Mouse (Mus musculus): Measurements from ENCODE around the gene Ank2.
A peak's percentile ranks its signal among the peaks of the same experiment; 100 is the strongest.

Gene Ank2

DNA sequence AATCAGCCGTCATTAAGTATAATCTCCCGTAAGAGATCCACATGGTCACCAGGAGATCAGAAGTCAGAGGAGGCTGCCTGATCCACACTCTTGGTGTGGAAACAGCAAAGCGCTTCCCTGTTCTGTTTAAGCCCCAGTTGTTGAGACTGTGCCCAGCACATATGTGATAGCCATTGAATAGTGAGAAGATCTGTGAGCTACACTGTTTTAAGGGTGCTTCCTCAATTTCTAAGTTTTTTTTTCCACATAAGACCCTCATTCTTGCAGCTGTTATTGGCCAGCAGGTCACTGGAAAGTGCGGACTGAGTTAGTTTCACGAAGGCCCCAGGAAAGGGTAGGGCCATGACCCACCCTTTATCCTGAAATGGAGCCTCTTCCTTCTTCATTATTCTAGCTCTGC lies 216.9 kb downstream of the Ank2 start:
- DNase-seq: no peak

DNA sequence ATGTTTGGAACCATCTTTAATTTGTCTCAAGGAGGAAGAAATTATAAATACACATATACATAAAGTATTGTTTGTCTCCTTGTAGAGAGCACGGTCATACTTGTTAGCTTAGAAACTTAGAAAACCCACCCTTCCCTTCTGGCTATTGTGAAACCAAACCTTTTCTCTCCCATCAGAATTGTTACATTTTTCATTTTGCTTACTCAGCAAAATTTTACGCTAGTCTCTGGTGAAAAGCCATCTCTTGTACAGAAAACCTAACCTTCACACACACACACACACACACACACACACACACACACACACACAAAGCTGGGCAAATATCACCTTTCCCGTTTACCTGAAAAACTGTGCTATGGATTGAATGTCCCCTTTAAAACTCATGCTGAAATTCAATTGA lies 217.8 kb downstream of the Ank2 start:
- DNase-seq: no peak

DNA sequence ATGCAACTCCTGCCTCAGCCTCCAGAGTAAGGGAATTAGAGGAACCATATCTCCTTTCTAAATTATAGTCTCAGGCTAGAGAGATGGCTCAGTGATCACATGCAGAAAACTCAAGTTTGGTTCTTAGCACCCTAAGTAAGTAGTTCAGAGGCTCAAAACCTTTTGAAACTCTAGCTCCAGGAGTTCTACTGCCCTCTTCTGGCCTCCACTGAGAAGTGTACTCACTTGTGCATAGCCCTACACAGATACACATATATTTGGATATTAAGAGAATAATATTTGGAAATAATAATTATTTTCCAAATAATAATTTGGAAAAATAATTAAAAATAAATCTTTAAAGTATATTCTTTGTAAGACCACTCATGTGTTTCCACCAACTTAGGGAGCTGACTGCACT lies 218.8 kb downstream of the Ank2 start:
- no peak for DNase-seq

DNA sequence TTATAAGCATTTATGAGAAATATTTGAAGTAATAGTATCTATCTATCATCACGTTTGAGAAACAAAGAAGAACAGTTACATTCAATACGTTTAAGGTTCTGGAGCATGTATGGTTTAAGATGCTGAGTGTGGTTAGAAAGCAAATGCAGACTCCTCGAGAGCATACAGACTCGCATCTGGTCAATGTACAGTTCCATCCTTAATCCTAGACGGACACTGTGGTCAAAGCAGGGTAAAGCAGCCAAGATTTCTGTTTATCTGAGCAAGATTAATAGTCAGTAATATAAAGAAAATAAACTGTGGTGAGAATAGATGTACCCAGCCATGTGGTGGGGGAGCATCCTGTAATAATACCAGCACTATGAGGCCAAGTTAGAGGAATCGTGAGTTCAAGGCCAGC lies 223.2 kb downstream of the Ank2 start:
- DNase-seq: no peak

DNA sequence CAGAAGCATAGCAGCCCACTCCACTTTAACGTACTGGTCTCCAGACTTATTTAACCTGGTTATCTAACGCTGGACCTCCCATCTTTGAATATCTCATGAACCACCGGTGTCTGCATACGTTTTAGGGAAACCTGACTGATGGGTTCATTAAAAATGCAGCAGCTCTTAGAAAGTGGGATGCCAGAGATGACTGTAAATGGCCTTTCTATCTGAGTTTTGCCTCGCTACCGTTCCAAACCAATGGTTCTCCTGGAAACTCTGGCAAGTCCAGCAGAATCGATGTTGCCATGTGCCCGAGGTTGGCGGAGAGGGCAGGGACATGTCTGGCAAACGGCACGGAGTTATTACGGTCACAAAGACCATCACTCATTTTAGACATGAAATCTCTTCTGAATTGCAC lies 226.3 kb downstream of the Ank2 start:
- DNase-seq: no peak

DNA sequence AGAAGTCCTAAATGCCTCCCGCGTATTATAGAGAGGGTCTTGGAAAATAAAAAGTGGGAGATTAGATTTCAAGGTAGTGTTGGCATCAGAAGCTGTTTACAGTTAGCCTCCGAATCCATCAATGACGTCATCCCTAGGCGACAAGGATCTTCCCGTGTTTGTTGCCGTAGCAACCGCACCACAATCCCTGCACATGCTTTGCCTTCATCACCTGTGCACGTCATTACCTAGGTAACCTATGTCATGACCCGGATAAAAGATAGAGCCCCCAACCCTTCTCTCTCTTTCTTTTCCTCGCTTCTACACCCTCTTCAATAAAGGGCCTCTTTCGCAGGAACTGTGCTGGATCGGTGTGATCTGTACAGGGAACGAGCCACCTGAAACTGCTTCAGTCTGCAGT lies 229.5 kb downstream of the Ank2 start:
- DNase-seq: no peak

DNA sequence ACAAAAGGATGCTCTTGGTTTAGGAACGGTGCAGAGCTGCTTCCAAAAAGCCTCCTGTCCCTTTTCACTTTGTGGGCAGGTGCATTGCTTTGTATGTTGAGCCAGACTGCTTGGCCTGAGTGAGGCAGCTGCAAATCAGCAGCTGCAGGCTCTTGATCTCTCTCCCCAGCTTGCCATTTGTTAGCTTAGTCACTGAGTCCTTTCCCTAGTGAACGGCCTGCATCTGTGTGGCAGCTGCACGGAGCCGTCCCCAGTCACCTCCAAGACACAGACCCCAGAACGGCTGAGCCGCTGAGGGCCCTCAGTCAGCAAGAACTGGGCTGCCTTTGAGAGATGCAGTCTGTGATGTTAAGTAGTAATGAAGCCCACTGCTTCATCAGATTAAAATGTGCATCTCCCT lies 231.3 kb downstream of the Ank2 start:
- no peak for DNase-seq

DNA sequence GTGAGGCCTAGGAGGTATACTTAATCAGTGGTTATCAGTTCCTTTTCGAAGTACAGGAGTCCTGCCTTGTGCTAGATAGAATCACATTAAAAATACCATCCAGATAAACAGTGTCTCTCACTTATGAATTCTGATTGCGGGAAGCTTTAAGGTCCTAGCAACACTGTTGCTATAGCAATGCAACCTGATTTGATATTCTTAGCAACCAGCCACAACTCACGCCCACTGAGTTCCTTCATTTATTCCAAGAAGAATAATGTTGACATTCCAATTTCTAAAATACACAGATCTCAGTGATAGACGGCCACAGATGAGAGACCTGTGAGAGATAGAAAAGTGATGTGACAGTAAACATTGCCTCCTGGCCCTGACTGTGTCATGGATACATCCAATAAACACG lies 233.4 kb downstream of the Ank2 start:
- DNase-seq: no peak

DNA sequence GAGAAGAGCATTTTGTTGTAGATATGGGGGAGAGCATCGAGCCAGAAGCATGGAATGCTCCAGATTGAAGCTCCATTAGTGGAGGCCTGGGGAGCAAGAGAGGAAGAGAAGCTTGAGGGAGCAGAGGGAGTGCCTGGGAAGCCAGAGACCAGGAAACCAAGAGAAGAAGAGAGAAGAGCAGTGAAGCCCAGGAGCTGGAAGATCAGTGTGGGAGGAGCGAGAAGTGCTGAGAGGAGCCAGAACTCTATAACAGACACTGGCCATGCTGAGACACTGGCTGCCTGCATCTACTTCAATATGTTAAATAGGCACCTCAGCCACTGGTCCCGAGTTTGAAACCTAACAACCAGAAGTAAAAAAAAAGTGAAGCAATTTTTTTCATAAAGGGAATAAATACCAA lies 234.0 kb downstream of the Ank2 start:
- DNase-seq: no peak

DNA sequence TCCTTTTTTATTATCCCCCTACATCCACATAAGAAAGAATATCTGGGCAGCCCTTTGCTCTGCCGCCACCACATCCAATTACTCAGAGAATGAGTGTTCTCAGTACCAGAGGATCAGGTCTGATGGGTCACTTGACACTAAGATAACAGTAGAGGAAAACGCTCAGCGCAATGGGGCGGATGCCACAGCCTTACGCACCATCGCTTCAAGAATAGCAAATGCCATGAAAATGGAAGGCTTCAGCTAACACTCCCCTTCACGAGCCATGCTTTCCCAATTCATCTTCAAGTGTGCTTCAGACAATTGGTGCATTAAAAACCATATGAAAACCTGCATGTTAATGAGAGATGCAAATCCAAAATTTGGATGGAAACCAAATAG lies 238.4 kb downstream of the Ank2 start:
- no peak for DNase-seq

DNA sequence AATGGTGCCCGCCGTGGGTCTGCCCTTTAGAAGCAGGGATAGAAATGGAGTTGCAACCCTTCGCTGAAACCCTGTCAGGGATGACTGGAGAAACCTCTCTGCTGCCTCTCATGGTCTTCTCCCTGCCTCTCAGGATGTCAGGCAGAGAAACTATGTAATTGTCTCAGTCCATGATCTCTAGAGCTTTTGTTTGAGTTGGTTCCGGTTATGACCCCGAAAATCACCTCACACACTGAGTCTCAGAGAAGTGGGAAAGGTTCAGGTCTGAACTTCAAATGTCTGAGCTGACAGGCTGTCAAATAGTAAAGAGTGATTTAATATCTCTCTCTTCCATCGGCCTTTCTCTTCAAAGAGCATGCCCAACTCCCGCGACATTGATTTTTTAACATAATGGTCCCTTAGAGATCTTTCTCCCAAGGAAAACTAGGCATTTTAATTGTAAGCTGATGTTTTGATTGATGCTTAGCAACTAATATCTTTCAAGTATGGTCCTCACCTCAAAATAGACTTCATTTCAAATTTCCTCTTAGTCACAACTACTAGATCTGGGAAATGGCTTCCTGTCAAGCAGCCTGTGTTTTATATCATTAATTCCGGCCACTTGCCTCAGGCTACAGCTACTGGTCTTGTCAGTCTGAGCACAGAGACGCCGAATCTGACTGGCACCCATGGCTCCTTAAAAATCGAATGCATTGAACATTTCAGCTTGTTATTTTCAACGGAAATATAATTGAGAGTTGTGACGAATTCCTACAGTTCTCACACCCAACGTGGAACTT lies 239.0 kb downstream of the Ank2 start:
- no peak for DNase-seq

DNA sequence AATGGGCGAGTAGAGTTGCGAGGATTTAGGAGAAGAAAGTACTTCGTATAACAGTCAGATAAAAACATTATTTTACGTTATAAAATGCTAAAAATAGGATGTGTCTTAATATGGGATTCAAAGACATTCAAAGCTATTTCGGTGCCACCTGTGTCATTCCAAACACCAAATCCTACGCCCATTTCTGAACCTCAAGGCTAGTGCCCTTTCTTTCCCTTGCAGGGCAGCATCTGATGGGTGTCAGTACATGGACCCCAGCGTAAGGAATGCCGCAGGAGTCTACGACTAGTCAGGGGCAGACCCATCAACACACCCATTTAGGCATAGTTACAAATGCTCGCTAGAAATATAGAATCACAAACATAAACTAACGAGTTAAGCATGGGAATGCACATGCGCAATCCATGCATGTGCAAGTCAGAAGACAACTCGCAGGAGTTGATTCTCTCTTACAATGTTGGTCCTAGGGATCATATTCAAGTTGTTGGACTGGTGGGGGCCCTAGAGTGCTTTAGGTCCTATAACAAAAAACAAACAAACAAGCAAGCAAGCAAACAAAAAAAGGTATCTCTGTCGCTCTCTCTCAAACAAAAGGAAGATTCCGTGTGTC lies 240.6 kb downstream of the Ank2 start:
- no peak for DNase-seq

DNA sequence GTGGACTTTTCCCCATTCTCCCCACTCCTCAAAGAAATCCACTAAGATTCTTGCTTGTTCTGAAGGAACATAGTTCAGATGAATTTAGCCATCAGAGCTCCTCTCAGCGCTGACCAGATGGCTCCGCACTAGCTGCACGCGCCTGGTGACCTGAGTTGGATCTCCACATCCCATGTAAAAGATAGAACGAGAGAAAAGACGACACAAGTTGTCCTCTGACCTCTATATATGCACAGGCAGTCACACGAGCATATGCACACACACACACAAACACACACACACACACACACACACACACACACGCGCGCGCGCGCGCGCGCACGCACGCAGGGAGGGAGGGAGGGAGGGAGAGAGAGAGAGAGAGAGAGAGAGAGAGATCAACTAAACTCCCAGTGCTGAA lies 241.2 kb downstream of the Ank2 start:
- DNase-seq: no peak

DNA sequence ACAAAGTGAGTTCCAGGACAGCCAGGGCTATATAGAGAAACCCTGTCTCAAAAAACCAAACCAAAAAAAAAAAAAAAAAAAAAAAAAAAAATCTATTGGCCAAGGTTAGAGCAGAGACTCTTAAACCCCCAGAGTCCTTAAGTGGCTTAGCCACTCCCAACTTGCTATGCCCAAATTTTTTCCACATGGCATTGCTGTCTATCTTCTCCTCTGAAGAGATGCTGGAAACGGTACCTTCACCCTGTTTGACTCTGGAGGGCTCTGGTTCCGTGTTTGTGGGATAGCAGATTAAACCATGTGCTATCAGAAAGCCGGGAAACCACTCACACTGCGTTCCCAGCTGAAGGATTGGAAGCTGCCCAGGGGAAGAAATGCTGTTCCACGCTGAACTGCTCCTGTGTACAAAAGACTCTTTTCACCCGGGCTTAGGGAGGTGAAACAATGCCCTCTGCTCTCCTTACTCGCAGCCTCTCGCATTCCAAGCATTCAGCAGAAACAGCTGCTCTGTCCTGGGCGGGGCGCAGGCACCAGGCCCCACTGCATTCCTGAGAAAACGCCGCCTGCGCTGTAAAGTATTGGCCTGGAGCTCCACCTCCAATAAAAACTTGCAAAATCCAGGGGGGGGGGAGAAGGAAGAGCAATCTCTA lies 241.7 kb downstream of the Ank2 start:
- peak; percentile 31 for DNase-seq

DNA sequence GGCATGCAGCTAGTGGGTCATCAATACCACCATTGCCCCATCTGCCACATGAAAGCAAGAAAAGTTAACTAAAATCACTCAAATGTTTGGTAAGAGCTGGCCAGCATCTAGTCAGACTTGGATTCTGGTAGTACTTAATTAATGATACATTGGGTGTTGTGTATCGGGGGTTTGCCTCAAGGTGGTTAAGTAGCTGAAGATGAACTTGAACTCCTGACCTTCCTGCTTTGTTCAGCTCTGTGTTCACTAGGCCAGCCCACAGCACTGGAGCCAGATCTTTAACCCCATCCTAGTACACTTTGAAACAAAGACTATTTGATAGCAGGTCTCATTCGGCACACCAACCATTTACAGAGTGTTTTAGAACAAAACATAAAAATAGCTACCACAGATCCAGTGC lies 242.5 kb downstream of the Ank2 start:
- DNase-seq: no peak

DNA sequence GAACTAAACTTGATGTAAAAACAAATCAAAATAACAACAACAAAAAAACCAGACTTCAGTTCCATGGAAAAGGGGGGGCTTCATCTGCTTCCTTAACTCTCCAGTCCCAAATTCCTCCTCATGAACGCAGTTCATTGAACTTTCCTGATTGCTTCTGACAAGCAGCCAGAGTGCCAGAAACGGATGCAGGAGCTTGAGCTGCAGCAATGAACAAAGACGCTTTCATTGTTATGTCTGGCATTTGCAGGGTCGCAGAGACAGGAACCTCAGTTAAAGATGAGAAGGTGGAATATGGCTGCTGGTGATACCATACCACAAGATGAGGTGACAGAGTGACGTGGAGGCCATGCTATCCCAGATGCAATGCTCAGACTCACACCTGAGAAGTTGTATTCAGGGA lies 248.2 kb downstream of the Ank2 start:
- DNase-seq: no peak

DNA sequence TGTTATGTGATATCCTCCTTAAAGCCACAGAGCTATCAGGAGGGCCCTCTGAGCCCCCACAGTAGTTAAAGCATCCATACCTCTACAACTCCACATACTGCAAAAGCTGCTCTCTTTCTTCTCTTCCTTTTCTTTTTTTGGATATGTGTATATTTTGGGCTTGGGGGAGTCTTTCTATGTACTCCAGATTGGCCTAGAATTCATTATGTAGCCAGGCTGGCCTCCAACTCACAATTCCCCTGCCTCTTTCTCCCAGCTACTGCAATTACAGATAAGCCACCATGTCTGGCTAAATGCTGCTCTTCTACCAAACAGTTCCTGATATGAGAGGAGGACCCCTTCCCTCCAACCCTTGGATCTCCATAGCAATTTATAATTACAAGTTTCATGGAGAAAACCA lies 250.5 kb downstream of the Ank2 start:
- DNase-seq: no peak

DNA sequence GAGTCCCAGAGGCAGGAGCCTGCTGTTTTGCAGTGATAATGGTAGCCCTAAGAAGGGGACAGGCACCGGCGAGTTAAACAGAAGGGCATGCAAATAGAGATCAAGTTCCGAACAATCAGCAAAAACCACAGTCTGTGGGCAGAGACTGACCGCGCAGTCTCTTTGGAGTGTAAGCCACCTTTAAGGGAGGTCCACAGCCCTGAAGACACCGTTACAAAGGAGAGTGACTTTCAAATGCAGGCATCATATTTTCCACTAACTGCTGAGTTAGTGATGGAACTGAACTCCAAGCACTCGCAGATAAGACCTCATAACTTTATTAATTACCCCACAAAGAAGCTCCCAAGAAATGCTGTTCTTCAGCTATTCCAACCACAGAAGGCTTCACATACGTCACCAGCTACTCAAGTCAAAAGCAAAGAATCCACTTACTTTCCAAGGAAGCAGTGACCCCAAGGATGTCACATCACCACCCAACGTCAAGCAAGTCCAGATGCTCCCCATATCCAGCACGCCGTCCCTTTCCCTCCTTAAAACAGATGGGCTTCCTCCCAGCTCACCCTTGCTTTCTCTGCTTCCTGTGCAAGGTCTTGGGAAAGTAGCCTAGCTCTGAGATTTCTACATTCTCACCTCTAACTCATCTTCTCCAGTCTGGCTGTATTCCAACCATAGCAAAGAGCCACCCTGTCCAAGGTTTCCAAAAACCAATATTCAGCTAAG lies 252.0 kb downstream of the Ank2 start:
- no peak for DNase-seq

DNA sequence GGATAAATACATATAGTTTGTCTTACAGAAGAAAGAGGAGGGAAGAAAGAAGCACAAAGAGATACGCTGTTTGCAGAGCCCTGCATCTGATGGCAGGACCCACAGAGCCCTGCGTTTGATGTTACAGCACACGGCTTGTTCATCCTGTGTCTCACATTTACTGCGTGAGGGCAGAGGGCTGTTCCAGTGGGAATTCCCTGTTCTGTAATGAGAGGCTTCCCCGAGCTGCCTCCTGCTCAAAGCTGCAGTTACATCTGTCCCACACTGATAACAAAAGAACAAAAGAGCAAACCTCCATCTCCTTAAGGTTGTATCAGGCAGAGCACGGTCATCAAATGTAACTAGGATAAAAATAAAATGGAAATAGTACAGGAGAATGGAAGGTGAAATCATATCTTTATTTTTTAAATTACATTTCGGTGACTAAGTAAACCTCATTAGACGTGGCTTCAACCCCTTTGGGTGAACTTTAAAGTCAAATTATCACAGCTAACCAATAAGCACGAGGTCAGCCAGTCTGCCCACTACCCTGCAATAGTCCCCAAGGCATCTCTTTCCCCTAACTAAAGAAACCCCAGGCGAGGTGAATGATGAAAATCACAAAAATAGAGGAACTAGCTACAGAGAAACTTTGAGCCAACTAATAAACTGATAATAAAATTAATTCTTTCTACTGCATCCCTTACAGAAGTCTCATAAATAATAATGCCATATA lies 255.1 kb downstream of the Ank2 start:
- no peak for DNase-seq

DNA sequence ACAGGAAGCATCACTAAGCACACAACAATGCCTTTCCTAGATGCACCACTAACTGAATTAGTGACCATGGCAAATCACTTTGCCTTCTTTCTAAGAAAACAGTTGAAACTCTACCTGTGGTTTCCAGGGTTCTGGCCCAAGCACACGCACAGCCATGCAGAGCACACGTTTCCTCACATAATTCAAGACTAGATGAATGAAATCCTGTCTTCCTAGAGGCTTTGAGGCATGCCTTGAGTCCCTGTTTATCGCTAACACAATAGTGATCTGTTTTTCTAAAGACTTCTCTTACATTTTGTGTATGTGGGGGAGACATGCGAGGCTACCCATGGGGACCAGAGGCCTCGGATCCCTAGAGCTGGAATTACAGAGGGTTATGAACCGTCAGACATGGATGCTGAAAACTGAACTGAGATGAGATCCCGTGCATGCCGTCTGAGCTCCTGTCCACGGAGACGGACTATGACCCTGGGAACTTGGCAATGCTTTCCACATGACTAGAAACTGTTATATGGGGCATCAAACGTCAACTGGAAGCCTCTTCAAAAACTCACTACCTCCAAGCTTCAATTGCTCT lies 256.8 kb downstream of the Ank2 start:
- DNase-seq: no peak

DNA sequence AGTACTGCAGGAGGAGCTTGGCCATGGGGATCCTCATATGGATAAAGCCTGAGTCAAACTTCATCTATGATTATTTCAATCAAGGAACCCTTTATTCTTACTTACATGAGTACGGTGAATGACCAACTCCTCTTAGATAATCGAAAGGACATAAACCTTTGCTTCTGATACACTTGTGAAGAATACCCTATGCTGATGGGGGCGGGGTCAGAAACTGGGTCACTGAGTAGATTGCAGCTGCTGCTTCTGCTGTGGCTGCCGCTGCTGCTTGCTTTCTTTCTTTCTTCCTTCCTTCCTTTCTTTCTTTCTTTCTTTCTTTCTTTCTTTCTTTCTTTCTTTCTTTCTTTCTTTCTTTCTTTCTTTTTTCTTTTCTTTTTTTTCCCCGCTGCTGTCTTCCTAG lies 263.9 kb downstream of the Ank2 start:
- no peak for DNase-seq

DNA sequence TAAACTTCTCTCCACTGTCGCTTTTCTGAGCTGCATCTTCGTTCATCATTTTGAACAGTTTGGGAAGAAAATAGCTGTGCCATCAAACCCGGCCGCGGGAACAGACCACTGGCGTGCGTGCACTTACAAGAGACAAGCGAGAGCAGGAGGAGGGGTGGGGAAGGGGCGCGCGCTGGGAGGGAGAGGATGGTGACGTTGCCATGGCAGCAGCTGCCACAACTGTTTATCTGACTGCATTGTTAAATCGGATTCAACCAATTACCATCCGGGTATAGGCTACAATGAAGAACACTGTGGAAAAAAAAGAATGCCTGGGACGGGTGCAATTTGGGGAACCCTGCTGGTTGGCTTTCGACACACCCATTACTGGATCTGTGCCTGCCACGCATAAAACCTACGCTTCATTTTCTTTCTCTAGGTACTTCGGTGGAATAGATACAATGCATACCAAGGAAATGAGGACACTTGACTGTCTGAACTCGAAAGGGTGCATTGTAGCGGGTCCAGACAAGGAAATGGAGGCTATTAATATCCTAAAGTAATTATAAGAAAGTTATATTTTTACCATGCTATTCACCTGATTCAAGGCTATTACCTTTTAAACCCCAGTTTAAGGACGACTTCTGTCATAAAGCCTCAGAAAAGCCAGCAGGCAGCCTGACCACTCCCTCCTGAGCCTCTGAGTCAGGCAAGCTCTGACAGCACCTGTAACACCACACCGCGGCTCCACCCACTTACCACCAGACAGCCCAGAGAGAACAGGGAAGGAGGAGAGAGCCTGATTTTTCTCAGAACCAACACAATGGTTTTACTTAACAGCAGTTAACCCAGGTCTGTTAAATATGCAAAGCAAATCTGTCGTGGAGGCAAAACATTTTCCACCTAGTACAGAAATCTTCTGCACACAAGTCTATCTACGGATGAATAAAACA lies 273.1 kb downstream of the Ank2 start:
- DNase-seq: peak; percentile 56
